ENCODE assay signal across 8 mouse cellular contexts in genomic region chr6:55676141-55676662, GRCm38 (mm10). TPM values are rescaled to one million over a fixed set of nuclear protein-coding genes. Genes with fewer than 3 reads are reported as not detected.
DNase-seq lines count a peak whose midpoint lies in the region; ATAC-seq lines count a peak whose summit lies in the region.
"Had no signal": no experiment of that assay in that cellular context is flagged by ENCODE, and none has a peak within 500 bp of the region (broad histone marks: within the 10 kb centered on the region; RNA-seq: fewer than 3 reads in every experiment).

No protein-coding gene starts in this region.

- H3K27me3 ChIP-seq in neural tube, embryonic 11.5 days (ENCODE audit: control insufficient read depth, insufficient read depth, low read length), result 0 out of 2 replicates have a peak, but pooled peaks cover 2% of the 10 kb centered on the region
- H3K27me3 ChIP-seq in forebrain, embryonic 11.5 days (ENCODE audit: control insufficient read depth, insufficient read depth, low read length), result no peaks in the 10 kb centered on the region
- H3K27me3 ChIP-seq in hindbrain, embryonic 13.5 days, result peaks cover 11% of the 10 kb centered on the region; the same call in 1 of the 2 replicates
- H3K27me3 ChIP-seq in neural tube, embryonic 14.5 days (ENCODE audit: control insufficient read depth, insufficient read depth, low read length), result no peaks in the 10 kb centered on the region

- ATAC-seq in neural tube, embryonic 11.5 days (ENCODE audit: insufficient read depth, low FRiP score, low TSS enrichment), result no peak
- ATAC-seq in forebrain, embryonic 11.5 days (replicated peaks; ENCODE audit: low FRiP score), result no peak
- no peak for ATAC-seq in hindbrain, embryonic 13.5 days (ENCODE audit: low FRiP score)
- ATAC-seq in neural tube, embryonic 14.5 days (ENCODE audit: low read depth), result peak; percentile 10; the same call in 1 of the 2 replicates
- ATAC-seq: liver, embryonic 12.5 days had no signal

- no peaks in the 10 kb centered on the region for H3K9me3 ChIP-seq in neural tube, embryonic 11.5 days (ENCODE audit: control insufficient read depth, low read length)
- H3K9me3 ChIP-seq in forebrain, embryonic 11.5 days (ENCODE audit: control insufficient read depth, low read length), result no peaks in the 10 kb centered on the region
- no peaks in the 10 kb centered on the region for H3K9me3 ChIP-seq in hindbrain, embryonic 13.5 days
- no peaks in the 10 kb centered on the region for H3K9me3 ChIP-seq in neural tube, embryonic 14.5 days (ENCODE audit: control insufficient read depth, low read length)
- H3K9me3 ChIP-seq: liver, embryonic 12.5 days had no signal

- peaks cover 3% of the 10 kb centered on the region; the same call in 1 of the 2 replicates for H3K4me1 ChIP-seq in neural tube, embryonic 11.5 days (ENCODE audit: control insufficient read depth, insufficient read depth, low read length)
- no peaks in the 10 kb centered on the region; the same call in 1 of the 2 replicates for H3K4me1 ChIP-seq in forebrain, embryonic 11.5 days (replicated peaks; ENCODE audit: control insufficient read depth, insufficient read depth, low read length)
- H3K4me1 ChIP-seq in hindbrain, embryonic 13.5 days (replicated peaks), result peaks cover 22% of the 10 kb centered on the region
- 0 out of 2 replicates have a peak, but pooled peaks cover 4% of the 10 kb centered on the region for H3K4me1 ChIP-seq in neural tube, embryonic 14.5 days (ENCODE audit: control insufficient read depth, insufficient read depth, low read length)
- H3K4me1 ChIP-seq: liver, embryonic 12.5 days had no signal

- peak; percentile 11 for DNase-seq in neural tube, embryonic 11.5 days (ENCODE audit: low spot score)
- no peak for DNase-seq in neural tube, embryonic 10.5 days (ENCODE audit: extremely low spot score, low spot score)
- no peak for DNase-seq in forebrain, embryonic 11.5 days (ENCODE audit: low spot score)
- no peak for DNase-seq in testis, postnatal 10 days (ENCODE audit: low spot score)
- DNase-seq in embryo, embryonic 9.5 days (ENCODE audit: extremely low spot score), result no peak

- no peak overlapping the region for H3K27ac ChIP-seq in neural tube, embryonic 11.5 days (ENCODE audit: low read depth, low read length)
- H3K27ac ChIP-seq in forebrain, embryonic 11.5 days (ENCODE audit: low read depth, low read length), result no peak overlapping the region
- peak overlapping the region; percentile 81 for H3K27ac ChIP-seq in hindbrain, embryonic 13.5 days
- H3K27ac ChIP-seq in neural tube, embryonic 14.5 days (ENCODE audit: low read depth, low read length), result peak overlapping the region; percentile 78
- H3K27ac ChIP-seq: liver, embryonic 12.5 days had no signal

- H3K9ac ChIP-seq in neural tube, embryonic 11.5 days (ENCODE audit: low read length), result no peak overlapping the region
- H3K9ac ChIP-seq in forebrain, embryonic 11.5 days (ENCODE audit: low read length), result no peak overlapping the region
- peak overlapping the region; percentile 68; the same call in 1 of the 2 replicates for H3K9ac ChIP-seq in hindbrain, embryonic 13.5 days
- H3K9ac ChIP-seq in neural tube, embryonic 14.5 days (replicated peaks; ENCODE audit: low read depth, low read length), result peak overlapping the region; percentile 44; the same call in 1 of the 2 replicates
- H3K9ac ChIP-seq: liver, embryonic 12.5 days had no signal

- no peaks in the 10 kb centered on the region for H3K36me3 ChIP-seq in neural tube, embryonic 11.5 days (ENCODE audit: control insufficient read depth, insufficient read depth, low read length)
- no peaks in the 10 kb centered on the region for H3K36me3 ChIP-seq in forebrain, embryonic 11.5 days (ENCODE audit: control insufficient read depth, insufficient read depth, low read length)
- no peaks in the 10 kb centered on the region for H3K36me3 ChIP-seq in hindbrain, embryonic 13.5 days
- no peaks in the 10 kb centered on the region for H3K36me3 ChIP-seq in neural tube, embryonic 14.5 days (ENCODE audit: control insufficient read depth, insufficient read depth, low read length)
- H3K36me3 ChIP-seq: liver, embryonic 12.5 days had no signal

- WGBS in neural tube, embryonic 11.5 days, result 76% methylated on average over 6 of the region's 6 CpGs
- 68% methylated on average over 6 of the region's 6 CpGs for WGBS in forebrain, embryonic 11.5 days
- 60% methylated on average over 6 of the region's 6 CpGs for WGBS in hindbrain, embryonic 13.5 days
- 60% methylated on average over 6 of the region's 6 CpGs for WGBS in neural tube, embryonic 14.5 days

- peak overlapping the region; percentile 59 for H3K4me2 ChIP-seq in neural tube, embryonic 11.5 days (ENCODE audit: low read depth)
- H3K4me2 ChIP-seq in forebrain, embryonic 11.5 days (ENCODE audit: low read depth, low read length, severe bottlenecking), result peak overlapping the region; percentile 78
- peak overlapping the region; percentile 74 for H3K4me2 ChIP-seq in hindbrain, embryonic 13.5 days
- peak overlapping the region; percentile 62; the same call in 1 of the 2 replicates for H3K4me2 ChIP-seq in neural tube, embryonic 14.5 days (ENCODE audit: low read depth, low read length)

- no peak overlapping the region for H3K4me3 ChIP-seq in neural tube, embryonic 11.5 days (ENCODE audit: low read depth, low read length)
- no peak overlapping the region for H3K4me3 ChIP-seq in forebrain, embryonic 11.5 days (ENCODE audit: low read depth, low read length)
- peak overlapping the region; percentile 38; the same call in 1 of the 2 replicates for H3K4me3 ChIP-seq in hindbrain, embryonic 13.5 days
- no peak overlapping the region for H3K4me3 ChIP-seq in neural tube, embryonic 14.5 days (ENCODE audit: low read depth, low read length)

RNA-seq across cellular contexts. Expression of gene Neurod6, which starts 4.9 kb away (rescaled TPM):
- 0.93 and 1.2 TPM in 2 replicates for polyA plus RNA-seq in neural tube, embryonic 11.5 days (2014; fragmentation: Nextera tagmentation; extraction: Ambion mirVana)
- polyA plus RNA-seq in forebrain, embryonic 11.5 days (2014; fragmentation: Nextera tagmentation; extraction: Ambion mirVana), result 7.6 and 7.8 TPM in 2 replicates
- 62.6 and 80.1 TPM in 2 replicates for polyA plus RNA-seq in hindbrain, embryonic 13.5 days (2015; fragmentation: Nextera tagmentation; extraction: Ambion mirVana)
- 88.6 and 95.7 TPM in 2 replicates for polyA plus RNA-seq in neural tube, embryonic 14.5 days (2014; fragmentation: Nextera tagmentation; extraction: Ambion mirVana)
- polyA plus RNA-seq: liver, embryonic 12.5 days had no signal

Comparison
In these comparisons a context has a peak if more than half of its experiments do, and no peak if none do; other contexts are left out.
1. H3K27ac ChIP-seq: peak in hindbrain, embryonic 13.5 days (single experiment) and neural tube, embryonic 14.5 days (single experiment); none in neural tube, embryonic 11.5 days (single experiment) and forebrain, embryonic 11.5 days (single experiment).
2. H3K9ac ChIP-seq: peak in hindbrain, embryonic 13.5 days (single experiment) and neural tube, embryonic 14.5 days (single experiment); none in neural tube, embryonic 11.5 days (single experiment) and forebrain, embryonic 11.5 days (single experiment).
3. Peak in every context shown above with its lines, with median percentiles within 50 percentile points of each other: H3K4me2 ChIP-seq.